Comparison of ENCODE assay signal across 17 mouse cellular contexts in the genomic region with DNA sequence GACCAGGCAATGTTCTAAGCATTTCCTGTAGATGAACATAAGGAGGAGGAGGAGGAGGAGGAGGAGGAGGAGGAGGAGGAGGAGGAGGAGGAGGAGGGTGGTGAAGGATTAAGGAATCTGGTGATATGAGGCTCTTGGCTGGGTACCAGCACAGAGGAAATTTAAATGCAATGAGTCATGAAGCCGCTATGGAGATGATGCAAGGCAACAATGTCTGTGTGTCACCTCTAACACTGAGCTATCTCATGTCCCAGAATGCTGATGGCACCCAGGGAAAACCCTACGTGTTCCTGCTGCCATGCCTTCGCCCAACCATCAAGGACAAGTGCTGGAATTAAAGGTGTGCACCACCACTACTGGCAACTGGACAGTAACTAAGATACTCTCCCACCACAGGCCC. TPM values are rescaled to one million over a fixed set of nuclear protein-coding genes. Genes with fewer than 3 reads are reported as not detected.
DNase-seq lines count a peak whose midpoint lies in the region; ATAC-seq and TF ChIP-seq lines count a peak whose summit lies in the region.
"Had no signal": no experiment of that assay in that cellular context is flagged by ENCODE, and none has a peak within 500 bp of the region (broad histone marks: within the 10 kb centered on the region; RNA-seq: fewer than 3 reads in every experiment).

No protein-coding gene starts in this region.

- H3K27ac ChIP-seq in layer of hippocampus, adult 2 months: peak overlapping the region; percentile 98
- H3K27ac ChIP-seq in olfactory bulb, adult 2 months (ENCODE audit: insufficient read depth, low read depth, low read length): 0 out of 2 replicates have a peak overlapping the region, but pooled peaks have one; percentile 52
- no peak overlapping the region for H3K27ac ChIP-seq in forebrain, embryonic 11.5 days (ENCODE audit: low read depth, low read length)
- H3K27ac ChIP-seq in midbrain, embryonic 15.5 days: no peak overlapping the region
- H3K27ac ChIP-seq: limb, embryonic 12.5 days; midbrain, embryonic 10.5 days had no signal

- TF ChIP-seq POLR2A in olfactory bulb, adult 2 months (IDR thresholded peaks at IDR 0.05; ENCODE audit: insufficient read depth, low read depth, low read length): no peak

- WGBS in olfactory bulb, adult 2 months: 48% methylated on average over 3 of the region's 3 CpGs
- 90% methylated on average over 3 of the region's 3 CpGs for WGBS in forebrain, embryonic 11.5 days
- 87% methylated on average over 3 of the region's 3 CpGs for WGBS in midbrain, embryonic 15.5 days

- no peak for ATAC-seq in forebrain, embryonic 11.5 days (replicated peaks; ENCODE audit: low FRiP score)
- no peak for ATAC-seq in midbrain, embryonic 15.5 days (replicated peaks)
- ATAC-seq: forebrain, embryonic 14.5 days had no signal

- H3K4me1 ChIP-seq in olfactory bulb, adult 2 months (ENCODE audit: control insufficient read depth, insufficient read depth, low read length): peaks cover 14% of the 10 kb centered on the region
- no peaks in the 10 kb centered on the region for H3K4me1 ChIP-seq in forebrain, embryonic 11.5 days (replicated peaks; ENCODE audit: control insufficient read depth, insufficient read depth, low read length)
- peaks cover 11% of the 10 kb centered on the region for H3K4me1 ChIP-seq in midbrain, embryonic 15.5 days

- no peak overlapping the region for H3K4me2 ChIP-seq in forebrain, embryonic 11.5 days (ENCODE audit: low read depth, low read length, severe bottlenecking)
- no peak overlapping the region for H3K4me2 ChIP-seq in midbrain, embryonic 15.5 days
- H3K4me2 ChIP-seq: embryonic facial prominence, embryonic 13.5 days; hindbrain, embryonic 14.5 days; limb, embryonic 12.5 days had no signal

- no peaks in the 10 kb centered on the region for H3K9me3 ChIP-seq in forebrain, embryonic 11.5 days (ENCODE audit: control insufficient read depth, low read length)
- no peaks in the 10 kb centered on the region for H3K9me3 ChIP-seq in midbrain, embryonic 15.5 days
- H3K9me3 ChIP-seq: embryonic facial prominence, embryonic 13.5 days; limb, embryonic 12.5 days; midbrain, embryonic 10.5 days had no signal

- H3K4me3 ChIP-seq in layer of hippocampus, adult 2 months: no peak overlapping the region
- H3K4me3 ChIP-seq in olfactory bulb, adult 2 months (ENCODE audit: insufficient read depth, low read depth, low read length): no peak overlapping the region
- H3K4me3 ChIP-seq in forebrain, embryonic 11.5 days (ENCODE audit: low read depth, low read length): no peak overlapping the region
- no peak overlapping the region for H3K4me3 ChIP-seq in midbrain, embryonic 15.5 days
- H3K4me3 ChIP-seq: embryonic facial prominence, embryonic 13.5 days; limb, embryonic 12.5 days; midbrain, embryonic 10.5 days had no signal

- no peaks in the 10 kb centered on the region for H3K27me3 ChIP-seq in forebrain, embryonic 11.5 days (ENCODE audit: control insufficient read depth, insufficient read depth, low read length)
- no peaks in the 10 kb centered on the region for H3K27me3 ChIP-seq in midbrain, embryonic 15.5 days (replicated peaks)
- H3K27me3 ChIP-seq: embryonic facial prominence, embryonic 13.5 days; limb, embryonic 12.5 days had no signal

- DNase-seq in layer of hippocampus, adult 2 months (ENCODE audit: low spot score in 2 of 2): peak in 1 of 2 experiments; percentile 56
- no peak for DNase-seq in layer of hippocampus, postnatal 25 days (ENCODE audit: extremely low spot score in 1 of 2, low spot score in 1 of 2)
- peak; percentile 62 to 76 for DNase-seq in right cerebral cortex, adult 2 months (ENCODE audit: low spot score in 2 of 2)
- DNase-seq in right cerebral cortex, postnatal 10 days (ENCODE audit: low spot score in 2 of 2): no peak
- DNase-seq in brain, adult 2 months (ENCODE audit: low read depth, low spot score): peak; percentile 81
- DNase-seq in forebrain, embryonic 11.5 days (ENCODE audit: low spot score): no peak
- DNase-seq: gastrocnemius, postnatal 25 days; kidney, adult 18-20 months had no signal

- no peaks in the 10 kb centered on the region for H3K36me3 ChIP-seq in forebrain, embryonic 11.5 days (ENCODE audit: control insufficient read depth, insufficient read depth, low read length)
- H3K36me3 ChIP-seq in midbrain, embryonic 15.5 days (replicated peaks): no peaks in the 10 kb centered on the region
- H3K36me3 ChIP-seq: embryonic facial prominence, embryonic 13.5 days; limb, embryonic 12.5 days; midbrain, embryonic 10.5 days had no signal

- H3K9ac ChIP-seq in forebrain, embryonic 11.5 days (ENCODE audit: low read length): no peak overlapping the region
- no peak overlapping the region for H3K9ac ChIP-seq in midbrain, embryonic 15.5 days
- H3K9ac ChIP-seq: embryonic facial prominence, embryonic 13.5 days; hindbrain, embryonic 14.5 days; limb, embryonic 12.5 days had no signal

- no peak for TF ChIP-seq CTCF in layer of hippocampus, adult 2 months (conservative IDR thresholded peaks at IDR 0.05)
- no peak for TF ChIP-seq CTCF in olfactory bulb, adult 2 months (IDR thresholded peaks at IDR 0.05; ENCODE audit: insufficient read depth, low read depth, low read length)

RNA-seq across cellular contexts. Expression of a gene that starts 18.5 kb away (rescaled TPM):
- total RNA-seq in layer of hippocampus, adult 2 months (2021): under 1 TPM in 1 of 2 experiments, not detected in 1; 0.49 TPM
- total RNA-seq in layer of hippocampus, postnatal 25 days (2021): under 1 TPM in 1 of 2 experiments, not detected in 1; 0.52 TPM
- not detected in 2 replicates for polyA plus RNA-seq in olfactory bulb, adult 2 months (2012; ENCODE audit: insufficient read depth, insufficient read length, low replicate concordance, missing spikeins)
- polyA plus RNA-seq in forebrain, embryonic 11.5 days (2014; fragmentation: Nextera tagmentation; extraction: Ambion mirVana): not detected in 2 replicates
- polyA plus RNA-seq in midbrain, embryonic 15.5 days (2015; fragmentation: Nextera tagmentation; extraction: Ambion mirVana): 0.66 TPM in 2 replicates
- polyA plus RNA-seq: forebrain, embryonic 14.5 days had no signal

RNA-seq across cellular contexts. Expression of a gene that starts 24.5 kb away (rescaled TPM):
- total RNA-seq in layer of hippocampus, adult 2 months (2021): not detected
- not detected for total RNA-seq in layer of hippocampus, postnatal 25 days (2021)
- not detected in 2 replicates for polyA plus RNA-seq in olfactory bulb, adult 2 months (2012; ENCODE audit: insufficient read depth, insufficient read length, low replicate concordance, missing spikeins)
- not detected in 2 replicates for polyA plus RNA-seq in forebrain, embryonic 11.5 days (2014; fragmentation: Nextera tagmentation; extraction: Ambion mirVana)
- 0.06 and 0.22 TPM in 2 replicates for polyA plus RNA-seq in midbrain, embryonic 15.5 days (2015; fragmentation: Nextera tagmentation; extraction: Ambion mirVana)
- polyA plus RNA-seq: forebrain, embryonic 14.5 days; hindbrain, embryonic 14.5 days; limb, embryonic 12.5 days; midbrain, embryonic 10.5 days; neural tube, embryonic 11.5 days; thymus, postnatal 0 days had no signal

Comparison
In these comparisons a context has a peak if more than half of its experiments do, and no peak if none do; other contexts are left out.
1. DNase-seq: peak in right cerebral cortex, adult 2 months (2 of 2) and brain, adult 2 months (single experiment); none in layer of hippocampus, postnatal 25 days (0 of 2), right cerebral cortex, postnatal 10 days (0 of 2) and forebrain, embryonic 11.5 days (single experiment).
2. H3K27ac ChIP-seq: peak in layer of hippocampus, adult 2 months (single experiment) and olfactory bulb, adult 2 months (single experiment); none in forebrain, embryonic 11.5 days (single experiment) and midbrain, embryonic 15.5 days (single experiment).